8 mouse cellular contexts compared by ENCODE assay signal in genomic region chr11:81611948-81612797, GRCm38 (mm10).
A peak's percentile ranks its signal among the peaks of the same experiment; 100 is the strongest.
DNase-seq lines count a peak whose midpoint lies in the region; ATAC-seq lines count a peak whose summit lies in the region.

No protein-coding gene starts in this region.

- intact Hi-C loops in heart, postnatal 36 days (cut with DNase I): loop anchor here (2.0 to 10.0 kb wide), 3 partner anchors 235 to 917 kb away; no protein-coding TSS in a partner anchor

- peaks cover 40% of the 10 kb centered on the region for H3K27me3 ChIP-seq in heart, embryonic 13.5 days (replicated peaks)
- H3K27me3 ChIP-seq in midbrain, embryonic 16.5 days (ENCODE audit: control insufficient read depth, insufficient read depth, low read depth, low read length): 0 out of 2 replicates have a peak, but pooled peaks cover 2% of the 10 kb centered on the region

- H3K9me3 ChIP-seq in heart, embryonic 13.5 days: no peaks in the 10 kb centered on the region
- H3K9me3 ChIP-seq in midbrain, embryonic 16.5 days (replicated peaks; ENCODE audit: control insufficient read depth, low read length, poor library complexity, severe bottlenecking): no peaks in the 10 kb centered on the region

- no peak for ATAC-seq in heart, embryonic 13.5 days (ENCODE audit: extremely low read depth, insufficient number of reproducible peaks, low FRiP score, low TSS enrichment)
- peak; percentile 96 for ATAC-seq in frontal cortex, adult (ENCODE audit: low TSS enrichment)
- ATAC-seq in midbrain, embryonic 16.5 days: peak; percentile 80

- H3K36me3 ChIP-seq in heart, embryonic 13.5 days: no peaks in the 10 kb centered on the region
- no peaks in the 10 kb centered on the region for H3K36me3 ChIP-seq in midbrain, embryonic 16.5 days (ENCODE audit: control insufficient read depth, insufficient read depth, low read length)

- no peak overlapping the region for H3K27ac ChIP-seq in heart, embryonic 13.5 days (replicated peaks)
- peak overlapping the region; percentile 83 for H3K27ac ChIP-seq in midbrain, embryonic 16.5 days (ENCODE audit: low read length)

- H3K9ac ChIP-seq in heart, embryonic 13.5 days: 0 out of 2 replicates have a peak overlapping the region, but pooled peaks have one; percentile 24
- H3K9ac ChIP-seq in midbrain, embryonic 16.5 days (ENCODE audit: low read depth, low read length): peak overlapping the region; percentile 55; the same call in 1 of the 2 replicates

- WGBS in heart, embryonic 13.5 days: 11% methylated on average over 20 of the region's 20 CpGs
- WGBS in midbrain, embryonic 16.5 days: 8% methylated on average over 20 of the region's 20 CpGs

- H3K4me2 ChIP-seq in heart, embryonic 13.5 days: peak overlapping the region; percentile 68
- peak overlapping the region; percentile 57 for H3K4me2 ChIP-seq in midbrain, embryonic 16.5 days (ENCODE audit: low read length)

- DNase-seq in heart, postnatal 36 days: no peak
- DNase-seq in cerebellum, adult 18-20 months: peak; percentile 38 to 42
- peak; percentile 48 to 62 for DNase-seq in layer of hippocampus, postnatal 10 days (ENCODE audit: low spot score in 2 of 2)
- no peak for DNase-seq in spleen, postnatal 14 days (ENCODE audit: low spot score in 2 of 2)
- no peak for DNase-seq in spleen, postnatal 36 days (ENCODE audit: low spot score in 2 of 2)

- peak overlapping the region; percentile 39 for H3K4me3 ChIP-seq in heart, embryonic 13.5 days
- peak overlapping the region; percentile 32 for H3K4me3 ChIP-seq in midbrain, embryonic 16.5 days (ENCODE audit: low read depth, low read length)

- H3K4me1 ChIP-seq in heart, embryonic 13.5 days: peaks cover 18% of the 10 kb centered on the region
- peaks cover 26% of the 10 kb centered on the region for H3K4me1 ChIP-seq in midbrain, embryonic 16.5 days (ENCODE audit: control insufficient read depth, insufficient read depth, low read length)

Comparison
In these comparisons a context has a peak if more than half of its experiments do, and no peak if none do; other contexts are left out.
1. DNase-seq: peak in cerebellum, adult 18-20 months (2 of 2) and layer of hippocampus, postnatal 10 days (2 of 2); none in heart, postnatal 36 days (0 of 2), spleen, postnatal 14 days (0 of 2) and spleen, postnatal 36 days (0 of 2).